Mouse (Mus musculus): ENCODE measurements around the gene Esyt1.

GRCm38 (mm10) chr10:128535624-128536265 lies 10.1 kb upstream of the Esyt1 start:
- TF ChIP-seq CTCF (IDR thresholded peaks at IDR 0.05; ENCODE audit: insufficient read depth, low read depth, low read length), result no peak
- no peak for TF ChIP-seq POLR2A (IDR thresholded peaks at IDR 0.05; ENCODE audit: insufficient read depth, low read depth, low read length)

Measured in olfactory bulb, adult 2 months (tissue).